Mouse (Mus musculus) forebrain, embryonic 11.5 days (tissue): ENCODE measurements around the gene Zfp618. TPM values are rescaled to one million over a fixed set of nuclear protein-coding genes. Genes with fewer than 3 reads are reported as not detected.

Source experiments
- ATAC-seq: fragments of 200-750 bp; cut with Nextera tagmentation; replicated peaks from 2 replicates; pipeline ENCODE4 v1.8.0; 2017; ENCODE audit warnings: moderate TSS enrichment; ENCODE audit not compliant: low FRiP score
- DNase-seq: peaks from one replicate; pipeline ENCODE4 v3.0.0-alpha.2; 2017; ENCODE audit warnings: low spot score
- H3K27ac ChIP-seq: fragments of 300-500 bp; sonication (generic); 2 replicates; pipeline ENCODE4 v1.5.1; 2014; ENCODE audit warnings: low read depth, low read length
- H3K27me3 ChIP-seq: fragments of 300-500 bp; sonication (generic); 2 replicates; pipeline ENCODE4 v1.6.1; 2014; ENCODE audit warnings: mild to moderate bottlenecking, low read length, mixed read lengths; ENCODE audit not compliant: control insufficient read depth, insufficient read depth
- H3K36me3 ChIP-seq: fragments of 300-500 bp; sonication (generic); 2 replicates; pipeline ENCODE4 v1.6.1; 2014; ENCODE audit warnings: mild to moderate bottlenecking, low read length, moderate library complexity, mixed read lengths; ENCODE audit not compliant: control insufficient read depth, insufficient read depth
- H3K4me1 ChIP-seq: fragments of 300-500 bp; sonication (generic); replicated peaks from 2 replicates; pipeline ENCODE4 v1.6.1; 2014; ENCODE audit warnings: low read length, mixed read lengths; ENCODE audit not compliant: control insufficient read depth, insufficient read depth
- H3K4me2 ChIP-seq: fragments of 300-500 bp; sonication (generic); 2 replicates; pipeline ENCODE4 v1.6.1; 2014; ENCODE audit warnings: low read depth, mild to moderate bottlenecking, low read length, moderate library complexity, mixed read lengths; ENCODE audit not compliant: severe bottlenecking
- H3K4me3 ChIP-seq: fragments of 300-500 bp; sonication (generic); 2 replicates; pipeline ENCODE4 v1.5.1; 2014; ENCODE audit warnings: low read depth, low read length
- H3K9ac ChIP-seq: fragments of 300-500 bp; sonication (generic); 2 replicates; pipeline ENCODE4 v1.6.1; 2014; ENCODE audit warnings: low read length
- H3K9me3 ChIP-seq: fragments of 300-500 bp; sonication (generic); 2 replicates; pipeline ENCODE4 v1.6.1; 2016; ENCODE audit warnings: low read length, mixed read lengths; ENCODE audit not compliant: control insufficient read depth
- WGBS: fragments of 180-500 bp; shearing (Covaris S2); extraction: QIAGEN DNeasy Blood & Tissue Kit; methylation state at CpG from one replicate; pipeline ENCODE4 v1.1.7; 2014; 5-methylcytosine and 5-hydroxymethylcytosine counted together
- polyA plus RNA-seq: library from polyadenylated mRNA; unstranded; fragments of >200 nt; fragmentation: Nextera tagmentation; extraction: Ambion mirVana; gene quantifications from 2 replicates; pipeline ENCODE4 v1.2.1, GENCODE M21; 2014

Gene Zfp618
- polyA plus RNA-seq, 1 experiment from 2014 or later = 33.5 TPM

DNA sequence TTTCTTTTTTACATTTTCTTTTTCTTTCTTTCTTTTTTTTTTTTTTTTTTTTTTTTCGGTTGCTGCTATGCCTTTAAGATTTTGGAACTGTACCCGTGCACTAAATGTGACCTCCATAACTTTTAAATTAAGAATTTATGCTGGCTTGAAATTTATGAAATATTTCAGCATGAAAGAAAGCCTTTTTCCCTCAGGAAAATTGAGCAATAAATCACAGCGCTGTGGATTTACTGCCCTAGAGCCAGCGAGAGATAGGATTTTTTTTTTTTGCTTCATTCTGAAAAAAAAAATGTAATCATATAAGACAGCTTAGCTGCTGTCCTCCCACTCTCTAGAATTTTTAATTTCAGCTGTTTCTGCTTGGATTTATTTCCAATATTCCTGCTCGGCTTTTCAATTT, 92.2 kb downstream of the Zfp618 start:
- ATAC-seq (no peak), DNase-seq (no peak)
- Histone ChIP-seq H3K27me3 (no peaks in the 10 kb centered on the region), H3K4me2 (no peak overlapping the region), H3K27ac (no peak overlapping the region), H3K9me3 (no peaks in the 10 kb centered on the region), H3K4me3 (no peak overlapping the region), H3K4me1 (peaks cover 6% of the 10 kb centered on the region; the same call in 1 of the 2 replicates), H3K9ac (no peak overlapping the region), H3K36me3 (no peaks in the 10 kb centered on the region)
- 86% methylated on average over 5 of the region's 5 CpGs for WGBS

DNA sequence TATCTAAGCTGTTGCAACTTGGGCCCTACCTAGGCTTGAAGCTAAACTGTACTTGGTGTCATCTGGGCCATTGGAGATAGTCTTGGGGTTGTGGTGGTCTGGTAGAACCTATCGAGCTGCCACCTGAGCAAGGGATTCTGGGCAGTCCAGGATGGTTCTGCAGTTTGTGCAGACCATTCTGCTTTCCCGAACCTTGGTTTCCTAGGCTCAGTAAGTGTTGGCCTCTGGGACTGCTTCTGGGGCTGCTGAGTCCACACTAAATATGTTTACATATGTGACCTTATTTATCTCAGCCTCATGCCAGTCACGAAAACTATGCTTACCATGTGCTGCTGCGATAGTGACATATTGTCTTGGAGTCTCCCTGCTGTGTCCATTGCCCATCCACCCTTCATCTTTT, 93.3 kb downstream of the Zfp618 start:
- Histone ChIP-seq H3K9me3 (no peaks in the 10 kb centered on the region), H3K27ac (no peak overlapping the region), H3K27me3 (no peaks in the 10 kb centered on the region), H3K4me2 (no peak overlapping the region), H3K36me3 (no peaks in the 10 kb centered on the region), H3K4me3 (no peak overlapping the region), H3K4me1 (peaks cover 6% of the 10 kb centered on the region; the same call in 1 of the 2 replicates), H3K9ac (no peak overlapping the region)
- 92% methylated on average over 4 of the region's 4 CpGs for WGBS
- DNase-seq (no peak), ATAC-seq (no peak)

DNA sequence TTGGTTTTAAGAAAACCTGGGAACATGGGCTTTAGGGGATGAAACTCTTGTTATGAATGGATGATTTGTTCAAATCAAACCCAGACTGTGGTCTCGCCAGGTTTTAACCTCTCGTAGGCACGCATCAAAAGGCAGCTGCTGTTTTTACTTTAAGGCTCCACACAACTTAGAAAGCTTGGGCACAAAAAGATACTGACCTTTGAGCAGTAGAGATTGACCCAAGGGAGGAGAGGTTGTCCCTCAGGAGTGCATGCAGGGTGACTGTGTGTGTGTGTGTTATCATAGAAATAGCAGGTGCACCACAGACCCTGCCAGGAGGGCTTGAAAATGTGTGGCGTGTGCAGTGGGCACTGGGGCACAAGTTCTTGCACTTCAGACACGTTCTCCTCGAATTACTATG, 95.0 kb downstream of the Zfp618 start:
- Histone ChIP-seq H3K4me1 (peaks cover 6% of the 10 kb centered on the region; the same call in 1 of the 2 replicates), H3K9ac (no peak overlapping the region), H3K27me3 (no peaks in the 10 kb centered on the region), H3K9me3 (no peaks in the 10 kb centered on the region), H3K4me2 (no peak overlapping the region), H3K27ac (no peak overlapping the region), H3K36me3 (no peaks in the 10 kb centered on the region), H3K4me3 (no peak overlapping the region)
- ATAC-seq (no peak), DNase-seq (no peak)
- WGBS = 73% methylated on average over 6 of the region's 6 CpGs

DNA sequence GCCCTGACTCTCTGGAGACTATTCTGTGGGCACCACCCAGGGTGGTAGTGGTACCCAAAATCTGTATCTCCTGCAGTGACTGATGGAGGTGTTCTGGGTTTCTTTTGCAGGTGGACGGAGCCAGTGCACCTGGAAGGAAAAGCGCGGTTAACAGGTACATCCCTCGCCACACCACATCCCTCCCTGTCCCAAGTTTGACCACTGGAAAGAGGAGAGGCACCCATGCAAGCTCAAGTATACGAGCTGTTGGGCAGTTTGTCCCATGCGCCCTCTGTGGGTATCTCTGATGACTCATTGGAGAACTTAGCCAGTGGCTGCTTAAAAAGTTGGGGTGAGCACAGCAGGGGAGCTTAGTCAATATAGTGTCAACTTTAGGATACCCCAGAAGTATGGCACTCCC, 96.0 kb downstream of the Zfp618 start:
- Histone ChIP-seq H3K27ac (no peak overlapping the region), H3K27me3 (no peaks in the 10 kb centered on the region), H3K9me3 (no peaks in the 10 kb centered on the region), H3K36me3 (no peaks in the 10 kb centered on the region), H3K4me1 (peaks cover 5% of the 10 kb centered on the region; the same call in 1 of the 2 replicates), H3K4me3 (no peak overlapping the region), H3K9ac (no peak overlapping the region), H3K4me2 (no peak overlapping the region)
- ATAC-seq (no peak), DNase-seq (no peak)
- over 99% methylated on average over 6 of the region's 6 CpGs for WGBS

DNA sequence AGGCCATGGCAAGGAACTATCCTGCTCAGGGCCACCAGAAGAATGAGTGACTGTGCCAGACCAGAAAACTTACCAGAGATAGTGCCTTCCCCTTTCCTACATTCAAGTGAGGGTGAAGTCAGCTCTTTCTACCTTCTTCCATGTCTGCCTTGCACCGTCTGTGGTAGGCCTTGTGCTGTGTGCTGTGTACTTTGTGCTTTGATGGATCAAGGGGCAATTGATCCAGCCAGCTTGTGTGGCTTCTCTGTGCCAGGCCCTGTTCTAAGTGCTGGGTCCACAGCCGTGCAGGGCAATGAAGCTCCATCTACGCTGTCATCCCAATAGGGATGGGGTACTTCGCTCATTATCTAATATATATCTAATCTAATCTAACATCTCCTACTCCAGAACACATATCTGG, 98.0 kb downstream of the Zfp618 start:
- H3K4me1 ChIP-seq = no peaks in the 10 kb centered on the region
- no peak for ATAC-seq
- DNase-seq = no peak
- H3K27ac ChIP-seq = no peak overlapping the region
- H3K9ac ChIP-seq = no peak overlapping the region
- no peaks in the 10 kb centered on the region for H3K36me3 ChIP-seq
- no peak overlapping the region for H3K4me3 ChIP-seq
- no peak overlapping the region for H3K4me2 ChIP-seq
- no peaks in the 10 kb centered on the region for H3K9me3 ChIP-seq
- 96% methylated on average over 4 of the region's 4 CpGs for WGBS
- no peaks in the 10 kb centered on the region for H3K27me3 ChIP-seq

DNA sequence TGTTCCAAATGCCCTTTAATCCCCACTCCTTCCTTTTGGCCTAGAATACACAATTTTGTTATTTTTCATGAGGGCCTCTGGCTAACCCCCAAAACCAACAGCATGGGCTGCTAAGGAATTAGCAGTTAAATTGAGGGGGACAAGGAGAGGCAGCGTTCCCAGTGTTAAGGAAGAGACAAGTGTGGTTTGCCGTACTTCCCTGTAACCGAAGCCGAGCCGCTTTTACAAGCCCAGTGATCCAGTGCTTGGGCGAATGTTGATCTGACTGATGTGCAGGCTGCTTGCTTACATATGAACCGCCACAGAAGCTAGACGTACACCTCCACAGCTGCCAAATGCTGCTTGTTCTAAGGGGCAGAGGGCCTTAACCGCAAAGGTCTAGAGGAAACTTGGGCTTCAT, 99.5 kb downstream of the Zfp618 start:
- no peak for ATAC-seq
- WGBS = 93% methylated on average over 9 of the region's 9 CpGs

DNA sequence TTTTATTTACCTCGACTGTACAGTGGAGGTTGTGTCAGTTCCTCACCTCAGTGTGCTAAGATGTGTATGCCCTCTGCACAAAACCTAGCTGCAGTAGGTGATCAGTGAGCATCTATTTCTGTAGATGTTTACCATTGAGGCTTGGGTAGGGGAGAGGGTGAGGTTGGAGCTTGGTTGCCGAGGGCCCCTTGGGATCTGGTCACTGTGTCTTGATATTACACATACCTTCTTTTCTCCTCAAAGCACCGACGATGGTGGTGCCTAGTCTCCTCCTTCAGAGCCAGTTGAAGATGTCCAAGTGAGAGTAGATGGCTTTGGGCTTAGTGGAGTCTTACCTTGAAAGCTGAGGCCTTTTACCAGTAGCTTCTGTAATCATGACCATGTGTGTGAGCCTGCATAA, 101.4 kb downstream of the Zfp618 start:
- Histone ChIP-seq H3K27ac (no peak overlapping the region), H3K9me3 (no peaks in the 10 kb centered on the region), H3K4me1 (no peaks in the 10 kb centered on the region), H3K36me3 (no peaks in the 10 kb centered on the region), H3K9ac (no peak overlapping the region), H3K4me2 (no peak overlapping the region), H3K27me3 (no peaks in the 10 kb centered on the region), H3K4me3 (no peak overlapping the region)
- 89% methylated on average over 4 of the region's 4 CpGs for WGBS
- no peak for ATAC-seq
- DNase-seq = no peak

More for the DNA sequence above, 99.5 kb downstream of the Zfp618 start:
- no peaks in the 10 kb centered on the region for H3K4me1 ChIP-seq
- no peak for DNase-seq
- no peaks in the 10 kb centered on the region for H3K36me3 ChIP-seq
- H3K27ac ChIP-seq = no peak overlapping the region
- no peak overlapping the region for H3K4me2 ChIP-seq
- no peaks in the 10 kb centered on the region for H3K9me3 ChIP-seq
- no peak overlapping the region for H3K4me3 ChIP-seq
- no peaks in the 10 kb centered on the region for H3K27me3 ChIP-seq
- H3K9ac ChIP-seq = no peak overlapping the region

DNA sequence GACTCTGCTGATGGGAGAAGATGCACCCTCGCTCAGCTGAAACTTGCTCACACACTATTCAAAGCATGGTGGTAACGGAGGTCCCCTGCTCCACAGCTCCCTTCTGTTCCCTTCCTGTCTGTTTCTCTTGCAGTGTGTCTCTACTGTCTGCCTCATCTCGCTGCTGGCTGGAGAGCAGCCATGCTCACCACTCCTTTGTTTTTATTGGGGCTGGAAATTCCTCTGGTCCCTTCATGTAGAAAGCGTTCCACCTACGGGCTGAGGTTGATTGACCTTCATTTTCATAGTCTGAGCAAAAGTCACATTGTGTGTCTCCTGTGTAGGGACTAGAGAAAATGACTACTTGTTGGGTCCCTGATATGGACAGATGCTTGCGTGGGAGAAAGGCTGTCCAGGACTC, 102.4 kb downstream of the Zfp618 start:
- H3K27ac ChIP-seq = no peak overlapping the region
- H3K4me3 ChIP-seq = no peak overlapping the region
- ATAC-seq (no peak), DNase-seq (no peak)
- WGBS = 83% methylated on average over 6 of the region's 6 CpGs
- H3K27me3 ChIP-seq = no peaks in the 10 kb centered on the region
- no peaks in the 10 kb centered on the region for H3K9me3 ChIP-seq
- H3K4me1 ChIP-seq = no peaks in the 10 kb centered on the region
- no peaks in the 10 kb centered on the region for H3K36me3 ChIP-seq
- no peak overlapping the region for H3K9ac ChIP-seq
- no peak overlapping the region for H3K4me2 ChIP-seq

DNA sequence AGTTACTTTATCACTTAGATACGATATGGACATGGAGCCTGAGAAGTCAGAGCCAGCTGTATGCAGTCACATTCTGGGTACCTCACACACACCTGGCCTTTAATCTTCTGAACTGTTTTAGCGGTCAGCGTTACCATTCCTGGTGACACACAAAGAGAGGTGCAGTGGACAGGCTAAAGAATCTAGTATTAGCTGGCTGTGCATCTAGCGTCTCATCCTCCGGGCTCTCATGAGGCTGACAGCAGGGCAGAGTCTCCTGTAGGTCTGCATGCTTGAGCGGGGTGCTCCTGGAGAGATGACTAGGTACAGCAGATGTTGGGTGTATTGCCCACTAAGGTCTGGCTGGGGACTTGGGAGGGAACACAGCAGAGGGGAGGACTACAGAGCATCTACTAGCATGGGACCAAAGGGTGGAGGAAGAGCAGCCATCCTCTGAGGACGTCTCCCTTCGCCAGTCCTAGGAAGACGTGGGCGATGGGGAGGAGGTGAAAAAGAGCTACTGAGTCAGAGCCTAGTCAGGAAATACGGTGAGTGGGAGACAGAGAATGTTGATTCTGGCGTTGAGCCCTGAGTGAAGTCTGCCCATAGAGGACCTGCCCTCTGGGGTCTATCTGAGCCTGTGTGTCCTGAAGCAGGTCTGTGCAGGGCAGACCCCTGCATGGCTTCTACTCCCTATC, 103.3 kb downstream of the Zfp618 start:
- ATAC-seq (no peak), DNase-seq (no peak)
- Histone ChIP-seq H3K27me3 (no peaks in the 10 kb centered on the region), H3K9me3 (no peaks in the 10 kb centered on the region), H3K4me1 (no peaks in the 10 kb centered on the region), H3K27ac (no peak overlapping the region), H3K4me2 (no peak overlapping the region), H3K4me3 (no peak overlapping the region), H3K9ac (no peak overlapping the region), H3K36me3 (no peaks in the 10 kb centered on the region)
- WGBS = 94% methylated on average over 12 of the region's 12 CpGs
